Mouse (Mus musculus) stomach, embryonic 15.5 days (tissue): ENCODE measurements around the gene Map2k6. TPM values are rescaled to one million over a fixed set of nuclear protein-coding genes. Genes with fewer than 3 reads are reported as not detected.

Experiments used
- ATAC-seq: fragments of 200-750 bp; cut with Nextera tagmentation; 2 replicates; pipeline ENCODE4 v1.8.0; 2017; ENCODE audit warnings: low read depth, moderate number of reproducible peaks, moderate TSS enrichment; ENCODE audit not compliant: insufficient read depth, low FRiP score
- H3K27ac ChIP-seq: fragments of 300-500 bp; sonication (generic); 2 replicates; pipeline ENCODE4 v1.5.1; 2015; ENCODE audit warnings: mild to moderate bottlenecking, inconsistent platforms
- H3K27me3 ChIP-seq: fragments of 300-500 bp; sonication (generic); replicated peaks from 2 replicates; pipeline ENCODE4 v1.6.1; 2015; ENCODE audit warnings: inconsistent platforms
- H3K36me3 ChIP-seq: fragments of 300-500 bp; sonication (generic); 2 replicates; pipeline ENCODE4 v1.6.1; 2015; ENCODE audit warnings: inconsistent platforms
- H3K4me1 ChIP-seq: fragments of 300-500 bp; sonication (generic); 2 replicates; pipeline ENCODE4 v1.6.1; 2015; ENCODE audit warnings: inconsistent platforms
- H3K4me2 ChIP-seq: fragments of 300-500 bp; sonication (generic); 2 replicates; pipeline ENCODE4 v1.6.1; 2015; ENCODE audit warnings: mild to moderate bottlenecking, inconsistent platforms
- H3K4me3 ChIP-seq: fragments of 300-500 bp; sonication (generic); replicated peaks from 2 replicates; pipeline ENCODE4 v1.5.1; 2015; ENCODE audit warnings: inconsistent platforms
- H3K9ac ChIP-seq: fragments of 300-500 bp; sonication (generic); 2 replicates; pipeline ENCODE4 v1.6.1; 2015; ENCODE audit warnings: inconsistent platforms
- H3K9me3 ChIP-seq: fragments of 300-500 bp; sonication (generic); 2 replicates; pipeline ENCODE4 v1.6.1; 2016; ENCODE audit warnings: inconsistent platforms
- WGBS: fragments of 180-500 bp; shearing (Covaris S2); methylation state at CpG from one replicate; pipeline ENCODE4 v1.1.7; 2015; 5-methylcytosine and 5-hydroxymethylcytosine counted together
- polyA plus RNA-seq: library from polyadenylated mRNA; unstranded; fragments of >200 nt; fragmentation: Nextera tagmentation; extraction: Ambion mirVana; gene quantifications from 2 replicates; pipeline ENCODE4 v1.2.1, GENCODE M21; 2015

Map2k6 gene
- polyA plus RNA-seq, 1 experiment from 2014 or later: 17.0 TPM

GRCm38 (mm10) chr11:110477961-110478869 is 79.3 kb downstream of the Map2k6 start:
- Histone ChIP-seq H3K27me3 (no peaks in the 10 kb centered on the region), H3K36me3 (no peaks in the 10 kb centered on the region), H3K4me1 (peaks cover 23% of the 10 kb centered on the region; the same call in 1 of the 2 replicates), H3K27ac (peak overlapping the region; percentile 26; the same call in 1 of the 2 replicates), H3K9ac (no peak overlapping the region), H3K9me3 (no peaks in the 10 kb centered on the region), H3K4me2 (peak overlapping the region; percentile 21; the same call in 1 of the 2 replicates), H3K4me3 (no peak overlapping the region)
- no peak for ATAC-seq
- WGBS: 48% methylated on average over 18 of the region's 18 CpGs

DNA sequence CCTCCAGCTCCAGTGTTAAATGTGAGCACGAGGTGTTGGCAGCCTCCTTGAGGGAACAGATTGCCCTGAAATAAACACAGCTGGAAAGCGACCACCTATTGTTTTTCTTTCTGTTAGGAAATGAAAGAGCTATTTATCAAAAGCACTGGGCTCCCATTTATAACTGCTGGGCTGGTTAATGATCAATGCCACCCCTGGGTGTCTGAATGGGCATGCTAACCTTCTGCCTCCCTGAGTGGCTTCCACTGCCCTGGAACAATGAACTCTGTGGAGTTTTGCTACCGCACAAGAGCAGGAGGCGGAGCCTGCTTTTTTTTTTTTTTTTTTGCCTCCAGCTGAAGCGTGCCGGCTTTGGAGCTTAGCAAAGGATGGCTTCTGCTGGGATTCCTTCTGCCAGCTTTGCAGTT is 80.1 kb downstream of the Map2k6 start:
- Histone ChIP-seq H3K9ac (no peak overlapping the region), H3K36me3 (no peaks in the 10 kb centered on the region), H3K4me2 (peak overlapping the region; percentile 45), H3K4me1 (peaks cover 23% of the 10 kb centered on the region; the same call in 1 of the 2 replicates), H3K27me3 (no peaks in the 10 kb centered on the region), H3K9me3 (no peaks in the 10 kb centered on the region), H3K4me3 (peak overlapping the region; percentile 21), H3K27ac (peak overlapping the region; percentile 23; the same call in 1 of the 2 replicates)
- peak; percentile 80; the same call in 1 of the 2 replicates for ATAC-seq
- WGBS: 0% methylated on average over 6 of the region's 6 CpGs

- no peak overlapping the region for H3K4me2 ChIP-seq
- H3K27ac ChIP-seq: no peak overlapping the region
- 66% methylated on average over 2 of the region's 2 CpGs for WGBS
- H3K9ac ChIP-seq: no peak overlapping the region
- no peaks in the 10 kb centered on the region for H3K36me3 ChIP-seq
- H3K27me3 ChIP-seq: no peaks in the 10 kb centered on the region
- no peak overlapping the region for H3K4me3 ChIP-seq
- peaks cover 23% of the 10 kb centered on the region; the same call in 1 of the 2 replicates for H3K4me1 ChIP-seq
- no peak for ATAC-seq
- H3K9me3 ChIP-seq: no peaks in the 10 kb centered on the region
Measured at GRCm38 (mm10) chr11:110481406-110481805, 82.5 kb downstream of the Map2k6 start.

GRCm38 (mm10) chr11:110482176-110482575 is 83.3 kb downstream of the Map2k6 start:
- Histone ChIP-seq H3K4me1 (peaks cover 23% of the 10 kb centered on the region; the same call in 1 of the 2 replicates), H3K9ac (no peak overlapping the region), H3K4me2 (no peak overlapping the region), H3K36me3 (no peaks in the 10 kb centered on the region), H3K9me3 (no peaks in the 10 kb centered on the region), H3K4me3 (no peak overlapping the region), H3K27ac (no peak overlapping the region), H3K27me3 (no peaks in the 10 kb centered on the region)
- ATAC-seq: no peak
- 90% methylated on average over 8 of the region's 8 CpGs for WGBS

DNA sequence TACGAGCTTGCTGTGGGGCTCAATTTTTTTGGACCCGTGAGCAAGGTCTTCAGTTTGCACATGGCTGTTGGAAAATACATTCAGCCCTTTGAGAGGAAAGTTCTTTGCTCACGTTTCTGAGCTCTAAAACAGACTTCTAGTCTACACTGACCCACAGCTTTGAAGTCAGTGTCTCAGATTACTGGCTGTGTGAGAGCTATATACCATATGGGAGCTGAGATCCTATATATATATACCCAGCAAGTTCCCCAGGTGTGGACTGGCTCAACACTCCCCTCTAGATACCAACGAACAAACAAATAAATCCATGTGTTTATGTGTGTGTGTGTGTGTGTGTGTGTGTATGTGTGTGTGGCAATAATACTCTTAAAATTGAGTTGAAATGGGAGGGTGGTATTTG is 83.7 kb downstream of the Map2k6 start:
- ATAC-seq: no peak
- 76% methylated on average over 4 of the region's 4 CpGs for WGBS
- Histone ChIP-seq H3K4me2 (no peak overlapping the region), H3K27ac (no peak overlapping the region), H3K9ac (no peak overlapping the region), H3K27me3 (no peaks in the 10 kb centered on the region), H3K9me3 (no peaks in the 10 kb centered on the region), H3K4me3 (no peak overlapping the region), H3K4me1 (peaks cover 23% of the 10 kb centered on the region; the same call in 1 of the 2 replicates), H3K36me3 (no peaks in the 10 kb centered on the region)

DNA sequence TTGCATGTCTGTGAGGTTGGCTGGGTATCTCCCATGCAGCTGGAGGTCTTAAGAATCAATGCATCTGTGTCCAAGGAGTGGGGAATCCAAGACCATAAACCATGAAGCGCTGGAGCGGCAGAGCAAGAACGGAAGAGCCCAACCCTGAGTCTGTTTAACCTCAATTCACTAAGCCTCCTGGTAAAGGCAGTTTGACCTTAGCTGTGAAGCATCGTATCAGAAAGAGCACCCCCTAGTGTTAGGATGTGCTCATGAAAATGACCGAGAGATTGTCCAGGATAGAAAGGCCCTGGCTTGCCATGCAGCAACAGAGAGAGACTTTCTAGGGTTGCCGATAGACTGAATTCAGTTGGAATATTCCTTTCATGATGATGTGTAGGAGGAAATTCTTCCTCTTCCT is 84.2 kb downstream of the Map2k6 start:
- ATAC-seq: peak; percentile 58; the same call in 1 of the 2 replicates
- Histone ChIP-seq H3K9ac (no peak overlapping the region), H3K36me3 (no peaks in the 10 kb centered on the region), H3K4me3 (no peak overlapping the region), H3K4me1 (peaks cover 18% of the 10 kb centered on the region; the same call in 1 of the 2 replicates), H3K9me3 (no peaks in the 10 kb centered on the region), H3K4me2 (no peak overlapping the region), H3K27me3 (no peaks in the 10 kb centered on the region), H3K27ac (no peak overlapping the region)
- 29% methylated on average over 6 of the region's 6 CpGs for whole genome bisulfite sequencing

DNA sequence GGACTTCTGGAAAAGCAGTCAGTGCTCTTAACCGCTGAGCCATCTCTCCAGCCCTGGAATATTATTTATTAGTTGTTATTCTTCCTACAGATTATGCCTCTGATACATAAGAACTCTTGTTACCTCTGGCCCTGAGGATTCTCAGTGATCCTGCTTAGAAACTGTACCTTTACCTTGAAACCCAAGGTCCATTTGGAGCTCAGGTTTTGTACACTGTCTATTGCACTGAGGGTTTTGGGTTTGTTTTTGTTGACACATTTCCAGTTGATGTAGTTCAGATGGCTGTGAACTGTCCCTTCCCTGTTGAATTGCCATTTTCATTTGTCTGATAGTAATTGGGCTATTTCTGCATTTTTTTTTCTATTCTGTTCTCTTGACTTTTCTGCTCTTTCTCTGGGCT is 85.5 kb downstream of the Map2k6 start:
- Histone ChIP-seq H3K4me1 (peaks cover 8% of the 10 kb centered on the region; the same call in 1 of the 2 replicates), H3K27ac (no peak overlapping the region), H3K4me2 (no peak overlapping the region), H3K9me3 (no peaks in the 10 kb centered on the region), H3K36me3 (no peaks in the 10 kb centered on the region), H3K4me3 (no peak overlapping the region), H3K27me3 (no peaks in the 10 kb centered on the region), H3K9ac (no peak overlapping the region)
- WGBS: 92% methylated on average over 1 of the region's 1 CpGs
- no peak for ATAC-seq

- Histone ChIP-seq H3K4me2 (no peak overlapping the region), H3K4me3 (no peak overlapping the region), H3K9me3 (no peaks in the 10 kb centered on the region), H3K27ac (no peak overlapping the region), H3K36me3 (no peaks in the 10 kb centered on the region), H3K9ac (no peak overlapping the region), H3K4me1 (peaks cover 1% of the 10 kb centered on the region; the same call in 1 of the 2 replicates), H3K27me3 (no peaks in the 10 kb centered on the region)
- ATAC-seq: no peak
- WGBS: 65% methylated on average over 6 of the region's 6 CpGs
Measured at GRCm38 (mm10) chr11:110485081-110485480, 86.2 kb downstream of the Map2k6 start.

DNA sequence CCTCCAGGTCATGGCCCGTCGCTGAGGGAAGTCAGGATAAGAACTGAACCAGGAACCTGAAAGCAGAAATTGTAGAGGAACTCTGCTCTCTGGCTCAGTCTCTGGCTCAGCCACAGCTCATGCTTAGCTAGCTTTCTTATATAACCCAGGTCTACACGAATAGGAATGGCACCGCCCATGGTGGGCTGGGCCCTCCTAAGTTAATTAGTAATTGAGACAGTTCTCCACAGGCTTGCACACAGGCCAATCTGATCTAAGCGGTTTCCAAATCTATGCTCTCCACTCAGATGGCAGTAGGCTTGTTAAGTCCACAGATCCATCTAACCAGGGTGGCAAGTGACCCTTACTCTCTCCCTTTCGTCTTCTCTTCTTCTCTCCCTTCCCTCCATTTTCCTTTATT is 88.9 kb downstream of the Map2k6 start:
- Histone ChIP-seq H3K4me1 (no peaks in the 10 kb centered on the region), H3K4me3 (no peak overlapping the region), H3K27me3 (no peaks in the 10 kb centered on the region), H3K9ac (no peak overlapping the region), H3K9me3 (no peaks in the 10 kb centered on the region), H3K27ac (no peak overlapping the region), H3K36me3 (peaks cover 12% of the 10 kb centered on the region), H3K4me2 (no peak overlapping the region)
- 88% methylated on average over 6 of the region's 6 CpGs for WGBS
- no peak for ATAC-seq

- no peaks in the 10 kb centered on the region for H3K4me1 ChIP-seq
- H3K27me3 ChIP-seq: no peaks in the 10 kb centered on the region
- no peak overlapping the region for H3K4me3 ChIP-seq
- H3K9me3 ChIP-seq: no peaks in the 10 kb centered on the region
- 90% methylated on average over 7 of the region's 7 CpGs for WGBS
- ATAC-seq: no peak
- H3K36me3 ChIP-seq: peaks cover 17% of the 10 kb centered on the region
- no peak overlapping the region for H3K27ac ChIP-seq
- no peak overlapping the region for H3K4me2 ChIP-seq
- H3K9ac ChIP-seq: no peak overlapping the region
Measured at GRCm38 (mm10) chr11:110488301-110488700, 89.4 kb downstream of the Map2k6 start.

GRCm38 (mm10) chr11:110495323-110496060 is 96.6 kb downstream of the Map2k6 start:
- Histone ChIP-seq H3K4me1 (peaks cover 3% of the 10 kb centered on the region; the same call in 1 of the 2 replicates), H3K27ac (no peak overlapping the region), H3K4me3 (no peak overlapping the region), H3K27me3 (no peaks in the 10 kb centered on the region), H3K4me2 (no peak overlapping the region), H3K9me3 (no peaks in the 10 kb centered on the region), H3K36me3 (peaks cover 33% of the 10 kb centered on the region), H3K9ac (no peak overlapping the region)
- ATAC-seq: no peak
- WGBS: 79% methylated on average over 4 of the region's 4 CpGs

- H3K9ac ChIP-seq: no peak overlapping the region
- no peaks in the 10 kb centered on the region for H3K9me3 ChIP-seq
- H3K4me3 ChIP-seq: no peak overlapping the region
- H3K4me1 ChIP-seq: peaks cover 3% of the 10 kb centered on the region; the same call in 1 of the 2 replicates
- H3K27ac ChIP-seq: no peak overlapping the region
- 53% methylated on average over 12 of the region's 12 CpGs for WGBS
- peaks cover 34% of the 10 kb centered on the region for H3K36me3 ChIP-seq
- H3K4me2 ChIP-seq: no peak overlapping the region
- H3K27me3 ChIP-seq: no peaks in the 10 kb centered on the region
- no peak for ATAC-seq
Measured at GRCm38 (mm10) chr11:110496061-110496446, 97.1 kb downstream of the Map2k6 start.
